Mouse (Mus musculus): ENCODE data around the gene Rad1. TPM values are rescaled to one million over a fixed set of nuclear protein-coding genes. Genes with fewer than 3 reads are reported as not detected.
A peak's percentile ranks its signal among the peaks of the same experiment; 100 is the strongest.

Rad1 gene
- polyA plus RNA-seq (2014; fragmentation: Nextera tagmentation; extraction: Ambion mirVana) = 19.7 and 21.5 TPM in 2 replicates

DNA sequence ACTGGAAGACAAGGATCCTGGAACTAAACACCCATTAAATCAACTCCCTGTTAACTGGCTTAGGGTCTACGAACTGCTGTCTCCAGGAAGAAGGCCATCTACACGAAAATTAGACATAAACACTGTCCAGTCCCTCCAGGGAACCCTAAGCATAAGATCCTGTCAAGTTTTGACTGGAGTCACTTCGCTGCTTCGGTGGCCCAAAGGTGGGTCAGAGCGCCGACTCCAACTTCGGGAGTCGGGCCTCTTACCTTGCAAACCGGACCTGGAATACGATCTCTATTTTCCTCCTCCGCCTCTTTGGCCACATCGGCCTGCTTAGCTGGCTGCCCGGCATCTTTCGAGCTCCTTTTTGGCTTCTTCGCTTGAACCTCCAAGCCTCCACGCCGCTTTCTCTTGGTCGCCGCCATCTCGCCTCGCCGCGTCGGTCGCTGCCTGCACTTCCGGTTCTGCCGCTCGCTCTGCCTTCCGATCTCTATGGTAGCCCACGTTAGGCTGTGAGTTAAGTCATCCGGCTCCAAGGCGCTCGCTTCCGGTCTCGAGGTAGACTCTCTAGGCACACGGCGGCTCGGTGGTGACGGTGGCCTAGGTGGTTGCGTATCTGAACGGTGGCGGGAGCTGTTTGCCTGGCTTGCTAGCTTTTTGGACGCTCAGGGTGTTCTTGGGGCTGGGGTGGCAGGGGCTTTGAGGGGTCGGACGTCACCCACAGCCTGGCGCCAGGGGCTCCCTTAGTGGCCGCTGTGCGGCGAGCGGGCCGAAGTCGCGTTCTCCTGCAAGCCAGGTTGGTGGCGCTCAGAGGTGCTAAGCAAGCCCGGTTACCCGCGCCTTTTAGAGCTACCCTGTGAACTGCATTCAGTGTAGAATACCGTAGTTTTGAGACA, at the start of gene Rad1, which contains the start of gene Brix1:
Rad1 (plus strand) TSS at position 535 of the 881 bp plus-strand sequence.
Brix1 (minus strand) TSS at position 464 of the 881 bp plus-strand sequence.
- Histone ChIP-seq H3K36me3 (ENCODE audit: control insufficient read depth, insufficient read depth, low read length) (peaks cover 8% of the 10 kb centered on the region; the same call in 1 of the 2 replicates), H3K27me3 (ENCODE audit: control insufficient read depth, insufficient read depth, low read length) (no peaks in the 10 kb centered on the region), H3K4me3 (ENCODE audit: low read depth, low read length) (peak within 1 kb of the TSS; percentile 76), H3K9ac (replicated peaks; ENCODE audit: low read depth, low read length) (peak within 1 kb of the TSS; percentile 83), H3K4me2 (ENCODE audit: low read depth, low read length) (peak within 1 kb of the TSS; percentile 83), H3K9me3 (ENCODE audit: control insufficient read depth, low read length) (no peaks in the 10 kb centered on the region), H3K27ac (ENCODE audit: low read depth, low read length) (peak within 1 kb of the TSS; percentile 80), H3K4me1 (ENCODE audit: control insufficient read depth, insufficient read depth, low read length) (peaks cover 13% of the 10 kb centered on the region)
- under 1% methylated on average over 58 of the region's 58 CpGs for WGBS
- ATAC-seq (ENCODE audit: low read depth) = peak; percentile 100

DNA sequence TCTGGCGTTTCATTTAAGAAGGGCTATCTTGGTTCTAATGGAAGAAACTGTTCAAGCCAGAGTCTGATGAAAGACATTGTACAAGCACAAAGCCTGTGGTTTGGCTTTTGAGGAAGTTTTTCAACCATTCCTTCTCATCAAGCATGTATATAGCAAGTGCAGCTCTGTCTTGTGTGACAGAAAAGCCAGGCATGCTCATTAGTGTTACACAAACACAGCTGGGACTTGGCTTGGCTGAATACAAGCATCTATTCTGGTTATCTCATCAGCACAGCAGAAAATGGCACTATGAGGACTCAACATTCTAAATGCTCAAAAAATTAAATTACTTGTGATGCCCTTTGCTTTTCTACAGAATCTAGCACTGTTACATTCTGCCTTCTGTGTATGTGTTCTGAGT, 48.9 kb upstream of the Rad1 start:
- Histone ChIP-seq H3K4me3 (ENCODE audit: low read depth, low read length) (no peak overlapping the region), H3K9me3 (ENCODE audit: control insufficient read depth, low read length) (no peaks in the 10 kb centered on the region), H3K27me3 (ENCODE audit: control insufficient read depth, insufficient read depth, low read length) (no peaks in the 10 kb centered on the region), H3K4me1 (ENCODE audit: control insufficient read depth, insufficient read depth, low read length) (no peaks in the 10 kb centered on the region), H3K4me2 (ENCODE audit: low read depth, low read length) (no peak overlapping the region), H3K9ac (replicated peaks; ENCODE audit: low read depth, low read length) (no peak overlapping the region), H3K27ac (ENCODE audit: low read depth, low read length) (no peak overlapping the region), H3K36me3 (ENCODE audit: control insufficient read depth, insufficient read depth, low read length) (no peaks in the 10 kb centered on the region)
- 82% methylated on average over 1 of the region's 1 CpGs for WGBS
- ATAC-seq (ENCODE audit: low read depth) = no peak

DNA sequence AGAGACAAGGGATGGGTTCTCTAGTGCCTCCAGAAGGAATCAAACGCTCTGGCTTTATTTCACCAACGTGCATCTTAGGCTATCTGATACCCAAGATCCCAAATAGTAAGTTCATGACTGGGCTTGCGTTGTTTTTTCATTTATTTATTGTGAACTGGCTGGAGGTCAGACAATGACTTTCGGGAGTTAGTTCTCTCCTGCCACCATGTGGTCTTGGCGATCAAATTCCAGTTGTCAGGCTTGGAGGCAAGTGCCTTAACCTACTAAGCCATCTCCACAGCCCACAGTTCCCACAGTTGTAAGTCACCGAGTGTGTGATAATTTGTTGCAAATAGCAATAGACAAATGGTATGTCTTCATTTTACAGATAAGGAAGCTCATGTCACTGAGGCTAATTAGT, 45.9 kb upstream of the Rad1 start:
- H3K4me1 ChIP-seq (ENCODE audit: control insufficient read depth, insufficient read depth, low read length) = no peaks in the 10 kb centered on the region
- no peak for ATAC-seq (ENCODE audit: low read depth)
- 84% methylated on average over 6 of the region's 6 CpGs for WGBS
- H3K4me3 ChIP-seq (ENCODE audit: low read depth, low read length) = no peak overlapping the region
- no peak overlapping the region for H3K27ac ChIP-seq (ENCODE audit: low read depth, low read length)
- no peak overlapping the region for H3K4me2 ChIP-seq (ENCODE audit: low read depth, low read length)
- no peaks in the 10 kb centered on the region for H3K36me3 ChIP-seq (ENCODE audit: control insufficient read depth, insufficient read depth, low read length)
- H3K9me3 ChIP-seq (ENCODE audit: control insufficient read depth, low read length) = no peaks in the 10 kb centered on the region
- H3K9ac ChIP-seq (replicated peaks; ENCODE audit: low read depth, low read length) = no peak overlapping the region
- no peaks in the 10 kb centered on the region for H3K27me3 ChIP-seq (ENCODE audit: control insufficient read depth, insufficient read depth, low read length)

DNA sequence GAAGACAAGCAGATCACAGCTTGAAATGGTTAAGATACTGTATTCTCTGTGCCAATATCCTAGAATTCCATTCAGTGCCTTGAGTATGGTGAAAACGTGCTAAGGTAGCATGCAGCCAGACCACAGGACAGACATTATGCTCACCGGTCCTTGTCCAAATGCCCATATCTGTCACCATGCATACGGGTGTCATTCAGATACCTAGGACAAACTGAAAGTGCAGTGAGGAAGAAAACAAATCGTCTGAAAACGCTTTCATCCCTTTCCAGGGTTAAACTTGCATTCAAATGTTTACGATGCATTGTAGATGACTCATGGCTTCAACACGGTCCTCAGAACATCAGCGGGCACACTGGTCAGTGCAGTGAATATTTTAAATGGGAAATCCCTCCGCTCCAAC, 44.3 kb upstream of the Rad1 start:
- Histone ChIP-seq H3K9ac (replicated peaks; ENCODE audit: low read depth, low read length) (no peak overlapping the region), H3K36me3 (ENCODE audit: control insufficient read depth, insufficient read depth, low read length) (no peaks in the 10 kb centered on the region), H3K4me3 (ENCODE audit: low read depth, low read length) (no peak overlapping the region), H3K4me2 (ENCODE audit: low read depth, low read length) (no peak overlapping the region), H3K9me3 (ENCODE audit: control insufficient read depth, low read length) (no peaks in the 10 kb centered on the region), H3K27me3 (ENCODE audit: control insufficient read depth, insufficient read depth, low read length) (no peaks in the 10 kb centered on the region), H3K27ac (ENCODE audit: low read depth, low read length) (no peak overlapping the region), H3K4me1 (ENCODE audit: control insufficient read depth, insufficient read depth, low read length) (no peaks in the 10 kb centered on the region)
- WGBS = 91% methylated on average over 9 of the region's 9 CpGs
- no peak for ATAC-seq (ENCODE audit: low read depth)

DNA sequence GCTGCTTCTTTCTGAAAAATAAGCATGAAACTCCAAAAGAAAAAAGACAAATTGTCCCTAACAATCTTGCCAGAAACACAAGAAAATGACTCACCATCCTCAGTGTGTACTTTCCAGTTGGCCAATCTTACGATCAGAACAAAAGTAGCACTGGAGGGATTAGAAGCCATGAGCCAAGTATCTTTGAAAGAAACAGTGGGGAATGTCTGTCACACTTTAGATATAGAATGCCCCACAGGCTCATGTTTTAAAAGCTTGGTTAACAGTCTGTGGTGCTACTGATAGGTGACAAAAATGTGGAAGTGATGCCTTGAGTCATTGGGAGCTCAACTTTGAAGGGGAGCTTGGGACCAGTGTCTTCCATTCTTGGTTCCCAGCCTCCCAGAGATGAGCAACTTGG, 43.5 kb upstream of the Rad1 start:
- Histone ChIP-seq H3K27ac (ENCODE audit: low read depth, low read length) (no peak overlapping the region), H3K27me3 (ENCODE audit: control insufficient read depth, insufficient read depth, low read length) (no peaks in the 10 kb centered on the region), H3K36me3 (ENCODE audit: control insufficient read depth, insufficient read depth, low read length) (peaks cover 4% of the 10 kb centered on the region; the same call in 1 of the 2 replicates), H3K9me3 (ENCODE audit: control insufficient read depth, low read length) (no peaks in the 10 kb centered on the region), H3K4me2 (ENCODE audit: low read depth, low read length) (no peak overlapping the region), H3K4me1 (ENCODE audit: control insufficient read depth, insufficient read depth, low read length) (no peaks in the 10 kb centered on the region), H3K4me3 (ENCODE audit: low read depth, low read length) (no peak overlapping the region), H3K9ac (replicated peaks; ENCODE audit: low read depth, low read length) (no peak overlapping the region)
- no peak for ATAC-seq (ENCODE audit: low read depth)
- 95% methylated on average over 1 of the region's 1 CpGs for WGBS

DNA sequence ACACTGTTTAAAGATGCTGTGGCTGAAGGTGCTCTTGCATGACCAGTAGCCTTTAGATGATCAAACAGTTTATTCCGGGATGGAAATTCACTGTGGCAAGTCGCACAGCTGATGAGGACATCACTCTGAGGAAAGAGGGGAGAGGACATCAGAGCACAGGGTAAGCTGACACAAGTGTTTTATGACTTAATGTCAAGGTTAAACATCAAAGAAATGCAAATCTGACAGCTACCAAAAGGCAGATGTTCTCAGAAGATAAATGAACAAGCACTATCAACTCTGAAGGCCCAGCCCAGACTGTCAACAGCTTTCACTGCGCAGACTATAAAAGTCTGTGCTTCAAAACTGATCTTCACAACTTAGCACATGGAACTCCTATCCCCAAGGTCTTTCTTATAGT, 38.7 kb upstream of the Rad1 start:
- H3K9ac ChIP-seq (replicated peaks; ENCODE audit: low read depth, low read length) = no peak overlapping the region
- no peak overlapping the region for H3K4me3 ChIP-seq (ENCODE audit: low read depth, low read length)
- H3K9me3 ChIP-seq (ENCODE audit: control insufficient read depth, low read length) = no peaks in the 10 kb centered on the region
- H3K27ac ChIP-seq (ENCODE audit: low read depth, low read length) = no peak overlapping the region
- 95% methylated on average over 3 of the region's 3 CpGs for WGBS
- no peaks in the 10 kb centered on the region for H3K27me3 ChIP-seq (ENCODE audit: control insufficient read depth, insufficient read depth, low read length)
- H3K36me3 ChIP-seq (ENCODE audit: control insufficient read depth, insufficient read depth, low read length) = peaks cover 13% of the 10 kb centered on the region; the same call in 1 of the 2 replicates
- H3K4me2 ChIP-seq (ENCODE audit: low read depth, low read length) = no peak overlapping the region
- no peak for ATAC-seq (ENCODE audit: low read depth)
- no peaks in the 10 kb centered on the region for H3K4me1 ChIP-seq (ENCODE audit: control insufficient read depth, insufficient read depth, low read length)

DNA sequence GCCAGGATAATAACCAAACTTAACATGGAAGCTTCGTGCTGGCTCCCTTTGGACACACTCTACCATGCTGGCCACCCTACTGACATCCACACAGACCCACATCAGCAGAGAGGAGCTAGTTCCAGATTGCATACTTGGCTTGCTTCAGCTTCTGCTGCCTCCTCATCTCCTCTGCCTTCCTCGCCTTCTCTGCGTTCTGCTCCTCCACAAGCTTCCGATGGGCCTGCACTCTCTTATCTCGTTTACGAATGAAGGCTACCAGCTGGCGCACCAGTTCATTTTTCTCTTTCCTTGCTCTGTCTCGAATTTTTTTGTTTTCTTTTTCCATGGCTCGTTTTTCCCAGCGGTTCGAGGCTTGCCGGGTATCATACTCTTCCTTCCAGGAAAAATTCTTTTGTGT, 24.8 kb upstream of the Rad1 start:
- Histone ChIP-seq H3K4me2 (ENCODE audit: low read depth, low read length) (no peak overlapping the region), H3K4me1 (ENCODE audit: control insufficient read depth, insufficient read depth, low read length) (no peaks in the 10 kb centered on the region), H3K9ac (replicated peaks; ENCODE audit: low read depth, low read length) (no peak overlapping the region), H3K4me3 (ENCODE audit: low read depth, low read length) (no peak overlapping the region), H3K27ac (ENCODE audit: low read depth, low read length) (no peak overlapping the region), H3K9me3 (ENCODE audit: control insufficient read depth, low read length) (no peaks in the 10 kb centered on the region), H3K27me3 (ENCODE audit: control insufficient read depth, insufficient read depth, low read length) (no peaks in the 10 kb centered on the region), H3K36me3 (ENCODE audit: control insufficient read depth, insufficient read depth, low read length) (peaks cover 26% of the 10 kb centered on the region)
- no peak for ATAC-seq (ENCODE audit: low read depth)
- WGBS = 93% methylated on average over 12 of the region's 12 CpGs

DNA sequence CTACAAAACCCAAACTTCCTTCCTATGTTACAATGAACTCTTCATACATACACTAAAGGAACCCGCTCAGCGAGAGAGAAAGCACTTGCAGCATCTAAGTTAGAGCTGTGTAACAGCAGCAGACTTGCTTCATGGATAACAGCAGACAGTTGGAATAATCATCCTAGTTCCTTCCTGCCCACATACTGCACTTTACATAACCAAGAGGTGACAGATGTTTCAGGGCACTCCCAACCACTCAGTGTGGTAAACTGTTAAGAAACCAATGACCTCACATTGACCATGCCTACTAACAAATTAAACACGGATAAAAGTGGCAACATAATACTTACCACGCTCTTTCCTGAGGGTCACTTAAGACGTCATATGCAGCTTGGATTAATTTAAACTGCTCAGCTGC, 22.3 kb upstream of the Rad1 start:
- ATAC-seq (ENCODE audit: low read depth) = no peak
- H3K36me3 ChIP-seq (ENCODE audit: control insufficient read depth, insufficient read depth, low read length) = peaks cover 18% of the 10 kb centered on the region
- no peaks in the 10 kb centered on the region for H3K27me3 ChIP-seq (ENCODE audit: control insufficient read depth, insufficient read depth, low read length)
- H3K4me1 ChIP-seq (ENCODE audit: control insufficient read depth, insufficient read depth, low read length) = peaks cover 3% of the 10 kb centered on the region; the same call in 1 of the 2 replicates
- 90% methylated on average over 5 of the region's 5 CpGs for WGBS
- H3K4me2 ChIP-seq (ENCODE audit: low read depth, low read length) = no peak overlapping the region
- no peaks in the 10 kb centered on the region for H3K9me3 ChIP-seq (ENCODE audit: control insufficient read depth, low read length)
- H3K4me3 ChIP-seq (ENCODE audit: low read depth, low read length) = no peak overlapping the region
- H3K9ac ChIP-seq (replicated peaks; ENCODE audit: low read depth, low read length) = no peak overlapping the region
- H3K27ac ChIP-seq (ENCODE audit: low read depth, low read length) = no peak overlapping the region

DNA sequence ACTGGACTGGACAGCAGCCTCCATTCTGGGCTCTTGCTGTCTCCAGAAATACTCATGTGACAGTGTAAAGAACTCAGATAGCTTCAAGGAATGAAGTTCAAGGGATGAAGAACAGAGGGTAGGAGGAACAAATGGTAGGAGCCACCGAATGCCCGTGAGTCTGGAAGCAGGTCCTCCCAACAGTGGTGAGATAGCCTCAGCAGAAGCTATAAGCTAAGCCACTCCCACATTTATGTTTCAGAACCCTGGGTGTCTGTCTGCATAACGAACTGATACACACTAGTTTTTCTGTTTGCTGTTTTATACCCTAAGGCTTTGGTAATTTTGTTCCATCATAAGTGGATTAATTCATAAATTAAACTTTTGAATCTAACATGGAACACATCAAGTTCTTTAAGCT, 21.1 kb upstream of the Rad1 start:
- Histone ChIP-seq H3K4me2 (ENCODE audit: low read depth, low read length) (no peak overlapping the region), H3K9ac (replicated peaks; ENCODE audit: low read depth, low read length) (no peak overlapping the region), H3K27me3 (ENCODE audit: control insufficient read depth, insufficient read depth, low read length) (no peaks in the 10 kb centered on the region), H3K4me1 (ENCODE audit: control insufficient read depth, insufficient read depth, low read length) (peaks cover 10% of the 10 kb centered on the region), H3K36me3 (ENCODE audit: control insufficient read depth, insufficient read depth, low read length) (peaks cover 12% of the 10 kb centered on the region), H3K9me3 (ENCODE audit: control insufficient read depth, low read length) (no peaks in the 10 kb centered on the region), H3K27ac (ENCODE audit: low read depth, low read length) (no peak overlapping the region), H3K4me3 (ENCODE audit: low read depth, low read length) (no peak overlapping the region)
- WGBS = 97% methylated on average over 3 of the region's 3 CpGs
- ATAC-seq (ENCODE audit: low read depth) = no peak
